Mouse (Mus musculus) G1E-ER4 (cell line): ENCODE measurements around the gene Ncan. TPM values are rescaled to one million over a fixed set of nuclear protein-coding genes. Genes with fewer than 3 reads are reported as not detected.

Experiments
- GATA1 ChIP-seq: IDR thresholded peaks from one replicate; pipeline ENCODE4 v1.8.0; 2012; ENCODE audit warnings: low read length, inconsistent platforms
- polyA plus RNA-seq: library from polyadenylated mRNA; stranded (reverse); fragments of >175 nt; gene quantifications from 2 replicates; pipeline ENCODE4 v1.2.3, GENCODE M21; 2012

Gene Ncan
- polyA plus RNA-seq, 1 experiment = not detected

GRCm38 (mm10) chr8:70136591-70136990 lies 15.9 kb upstream of the Ncan start:
- TF ChIP-seq GATA1 = no peak

- no peak for TF ChIP-seq GATA1
Measured at GRCm38 (mm10) chr8:70134931-70135330, 14.3 kb upstream of the Ncan start.

- no peak for TF ChIP-seq GATA1
Measured at GRCm38 (mm10) chr8:70134086-70134485, 13.4 kb upstream of the Ncan start.

- no peak for TF ChIP-seq GATA1
Measured at GRCm38 (mm10) chr8:70131166-70131883, 10.7 kb upstream of the Ncan start, which contains the start of gene Nr2c2ap. Gene Nr2c2ap, plus strand, starts transcription at chr8:70131333.

GRCm38 (mm10) chr8:70130066-70130465 lies 9.4 kb upstream of the Ncan start:
- TF ChIP-seq GATA1 = no peak

GRCm38 (mm10) chr8:70129309-70129952 lies 8.8 kb upstream of the Ncan start:
- TF ChIP-seq GATA1 = no peak

GRCm38 (mm10) chr8:70128435-70128834 lies 7.8 kb upstream of the Ncan start:
- no peak for TF ChIP-seq GATA1

GRCm38 (mm10) chr8:70124992-70125391 lies 4.3 kb upstream of the Ncan start:
- TF ChIP-seq GATA1 = no peak

- no peak for TF ChIP-seq GATA1
Measured at GRCm38 (mm10) chr8:70122863-70123262, 2.2 kb upstream of the Ncan start.

- no peak for TF ChIP-seq GATA1
Measured at GRCm38 (mm10) chr8:70118726-70119700, 1.7 kb downstream of the Ncan start.

- no peak for TF ChIP-seq GATA1
Measured at GRCm38 (mm10) chr8:70117611-70118010, 3.1 kb downstream of the Ncan start.

GRCm38 (mm10) chr8:70114892-70115291 lies 5.8 kb downstream of the Ncan start:
- no peak for TF ChIP-seq GATA1

GRCm38 (mm10) chr8:70114488-70114887 lies 6.2 kb downstream of the Ncan start:
- TF ChIP-seq GATA1 = no peak

- no peak for TF ChIP-seq GATA1
Measured at GRCm38 (mm10) chr8:70112401-70113016, 8.2 kb downstream of the Ncan start.

GRCm38 (mm10) chr8:70111192-70111795 lies 9.4 kb downstream of the Ncan start:
- TF ChIP-seq GATA1 = no peak
